13 mouse cellular contexts compared by ENCODE assay signal in the genomic region with DNA sequence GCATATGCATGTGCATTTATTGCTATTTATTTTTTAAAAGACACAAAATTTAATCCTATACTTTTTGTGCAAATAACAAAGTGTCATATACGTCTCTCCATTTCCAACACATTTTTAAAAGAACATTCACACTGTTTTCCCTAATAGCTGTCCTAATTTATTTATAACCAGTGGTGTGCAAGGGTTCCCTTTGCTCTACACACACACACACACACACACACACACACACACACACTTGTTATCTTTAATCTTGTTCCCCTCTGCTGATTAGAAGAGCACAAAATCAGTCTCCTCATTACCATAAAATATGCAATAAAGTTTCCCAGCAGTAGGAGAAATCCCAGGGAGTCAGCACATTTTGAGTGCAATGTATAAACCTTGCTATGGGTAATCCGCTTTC. TPM values are rescaled to one million over a fixed set of nuclear protein-coding genes. Genes with fewer than 3 reads are reported as not detected.
DNase-seq lines count a peak whose midpoint lies in the region; ATAC-seq and TF ChIP-seq lines count a peak whose summit lies in the region.
"Had no signal": no experiment of that assay in that cellular context is flagged by ENCODE, and none has a peak within 500 bp of the region (broad histone marks: within the 10 kb centered on the region; RNA-seq: fewer than 3 reads in every experiment).

No protein-coding gene starts in this region.

- no peak for TF ChIP-seq POLR2A in brain, embryonic 14.5 days (IDR thresholded peaks at IDR 0.05; ENCODE audit: borderline replicate concordance, extremely low read depth, insufficient read depth, insufficient read length, poor library complexity, severe bottlenecking)

- H3K4me3 ChIP-seq in forebrain, embryonic 12.5 days (replicated peaks) = no peak overlapping the region
- no peak overlapping the region for H3K4me3 ChIP-seq in forebrain, postnatal 0 days (ENCODE audit: low read depth, low read length)
- no peak overlapping the region for H3K4me3 ChIP-seq in midbrain, embryonic 13.5 days (replicated peaks)
- no peak overlapping the region for H3K4me3 ChIP-seq in midbrain, embryonic 10.5 days
- H3K4me3 ChIP-seq in neural tube, embryonic 15.5 days (replicated peaks) = no peak overlapping the region

- DNase-seq in forebrain, postnatal 0 days = no peak
- DNase-seq in midbrain, embryonic 10.5 days (ENCODE audit: low spot score) = no peak
- DNase-seq in brain, embryonic 14.5 days (ENCODE audit: low read depth) = peak; percentile 1
- DNase-seq: gastrocnemius, postnatal 36 days had no signal

- no peaks in the 10 kb centered on the region for H3K4me1 ChIP-seq in forebrain, embryonic 12.5 days
- no peaks in the 10 kb centered on the region for H3K4me1 ChIP-seq in forebrain, postnatal 0 days (ENCODE audit: insufficient read depth)
- no peaks in the 10 kb centered on the region for H3K4me1 ChIP-seq in midbrain, embryonic 13.5 days (replicated peaks)
- H3K4me1 ChIP-seq in midbrain, embryonic 10.5 days = peaks cover 5% of the 10 kb centered on the region; the same call in 1 of the 2 replicates
- no peaks in the 10 kb centered on the region for H3K4me1 ChIP-seq in neural tube, embryonic 15.5 days
- H3K4me1 ChIP-seq: embryonic facial prominence, embryonic 12.5 days; heart, embryonic 13.5 days; hindbrain, embryonic 12.5 days had no signal

- no peaks in the 10 kb centered on the region for H3K9me3 ChIP-seq in forebrain, embryonic 12.5 days
- H3K9me3 ChIP-seq in forebrain, postnatal 0 days (ENCODE audit: low read length) = no peaks in the 10 kb centered on the region
- no peaks in the 10 kb centered on the region for H3K9me3 ChIP-seq in midbrain, embryonic 13.5 days
- no peaks in the 10 kb centered on the region for H3K9me3 ChIP-seq in midbrain, embryonic 10.5 days (replicated peaks)
- H3K9me3 ChIP-seq in neural tube, embryonic 15.5 days (replicated peaks) = no peaks in the 10 kb centered on the region
- H3K9me3 ChIP-seq: embryonic facial prominence, embryonic 12.5 days; G1E; heart, embryonic 13.5 days; hindbrain, embryonic 12.5 days had no signal

- no peak overlapping the region for H3K27ac ChIP-seq in forebrain, embryonic 12.5 days
- H3K27ac ChIP-seq in forebrain, postnatal 0 days (ENCODE audit: low read depth, low read length) = no peak overlapping the region
- H3K27ac ChIP-seq in midbrain, embryonic 13.5 days = no peak overlapping the region
- no peak overlapping the region for H3K27ac ChIP-seq in midbrain, embryonic 10.5 days (replicated peaks)
- H3K27ac ChIP-seq in neural tube, embryonic 15.5 days (replicated peaks) = no peak overlapping the region
- H3K27ac ChIP-seq: heart, embryonic 13.5 days had no signal

- peaks cover 2% of the 10 kb centered on the region; the same call in 1 of the 2 replicates for H3K36me3 ChIP-seq in forebrain, embryonic 12.5 days (replicated peaks)
- no peaks in the 10 kb centered on the region for H3K36me3 ChIP-seq in forebrain, postnatal 0 days (ENCODE audit: insufficient read depth)
- H3K36me3 ChIP-seq in midbrain, embryonic 13.5 days = 0 out of 2 replicates have a peak, but pooled peaks cover 3% of the 10 kb centered on the region
- peaks cover 7% of the 10 kb centered on the region; the same call in 1 of the 2 replicates for H3K36me3 ChIP-seq in midbrain, embryonic 10.5 days
- H3K36me3 ChIP-seq in neural tube, embryonic 15.5 days = no peaks in the 10 kb centered on the region
- H3K36me3 ChIP-seq: embryonic facial prominence, embryonic 12.5 days; G1E; heart, embryonic 13.5 days; hindbrain, embryonic 12.5 days had no signal

- no peak overlapping the region for H3K4me2 ChIP-seq in forebrain, embryonic 12.5 days
- no peak overlapping the region for H3K4me2 ChIP-seq in forebrain, postnatal 0 days (ENCODE audit: low read depth)
- no peak overlapping the region for H3K4me2 ChIP-seq in midbrain, embryonic 13.5 days (replicated peaks)
- no peak overlapping the region for H3K4me2 ChIP-seq in neural tube, embryonic 15.5 days

- no peak overlapping the region for H3K9ac ChIP-seq in forebrain, embryonic 12.5 days
- no peak overlapping the region for H3K9ac ChIP-seq in forebrain, postnatal 0 days
- H3K9ac ChIP-seq in midbrain, embryonic 13.5 days (replicated peaks) = no peak overlapping the region
- H3K9ac ChIP-seq in neural tube, embryonic 15.5 days (replicated peaks) = no peak overlapping the region

- no peaks in the 10 kb centered on the region for H3K27me3 ChIP-seq in forebrain, embryonic 12.5 days
- H3K27me3 ChIP-seq in forebrain, postnatal 0 days (ENCODE audit: insufficient read depth, low read length) = no peaks in the 10 kb centered on the region
- H3K27me3 ChIP-seq in midbrain, embryonic 13.5 days = no peaks in the 10 kb centered on the region
- no peaks in the 10 kb centered on the region for H3K27me3 ChIP-seq in midbrain, embryonic 10.5 days (ENCODE audit: low read depth, poor library complexity, severe bottlenecking)
- no peaks in the 10 kb centered on the region for H3K27me3 ChIP-seq in neural tube, embryonic 15.5 days (replicated peaks)
- H3K27me3 ChIP-seq: embryonic facial prominence, embryonic 12.5 days; hindbrain, embryonic 12.5 days had no signal

- TF ChIP-seq CTCF in forebrain, postnatal 0 days (IDR thresholded peaks at IDR 0.05; ENCODE audit: low read depth) = no peak
- TF ChIP-seq CTCF in brain, embryonic 14.5 days (IDR thresholded peaks at IDR 0.05; ENCODE audit: borderline replicate concordance, extremely low read depth, insufficient read depth, insufficient read length) = no peak

- 0 out of 2 replicates have a peak, but pooled peaks have one; percentile 44 for ATAC-seq in forebrain, embryonic 12.5 days (ENCODE audit: low FRiP score)
- no peak for ATAC-seq in forebrain, postnatal 0 days
- ATAC-seq in midbrain, embryonic 13.5 days = peak; percentile 54
- ATAC-seq in neural tube, embryonic 15.5 days (ENCODE audit: low FRiP score) = 0 out of 2 replicates have a peak, but pooled peaks have one; percentile 29
- ATAC-seq in megakaryocyte, adult 5-6 weeks (ENCODE audit: poor library complexity, severe bottlenecking) = no peak

- WGBS in forebrain, embryonic 12.5 days = 81% methylated on average over 2 of the region's 2 CpGs
- WGBS in forebrain, postnatal 0 days = 73% methylated on average over 2 of the region's 2 CpGs
- 81% methylated on average over 2 of the region's 2 CpGs for WGBS in midbrain, embryonic 13.5 days
- WGBS in midbrain, embryonic 10.5 days = 84% methylated on average over 2 of the region's 2 CpGs
- 80% methylated on average over 2 of the region's 2 CpGs for WGBS in neural tube, embryonic 15.5 days

RNA-seq across cellular contexts. Expression of a gene that starts 0.5 kb away (rescaled TPM):
- polyA plus RNA-seq in forebrain, embryonic 12.5 days (2016; fragmentation: Nextera tagmentation; extraction: Ambion mirVana) = 21.1 and 21.2 TPM in 2 replicates
- total RNA-seq in forebrain, postnatal 0 days (2014; rRNA removed) = 40.9 and 44.7 TPM in 2 replicates
- polyA plus RNA-seq in forebrain, postnatal 0 days (2015; fragmentation: Nextera tagmentation; extraction: Ambion mirVana) = 20.4 and 23.8 TPM in 2 replicates
- 27.4 and 27.7 TPM in 2 replicates for polyA plus RNA-seq in midbrain, embryonic 13.5 days (2015; fragmentation: Nextera tagmentation; extraction: Ambion mirVana)
- 10.2 and 14.0 TPM in 2 replicates for polyA plus RNA-seq in midbrain, embryonic 10.5 days (2016; fragmentation: Nextera tagmentation; extraction: Ambion mirVana)
- polyA plus RNA-seq in brain, embryonic 14.5 days (2012; rRNA removed) = 15.6 and 18.3 TPM in 2 replicates
- polyA plus RNA-seq in neural tube, embryonic 15.5 days (2015; fragmentation: Nextera tagmentation; extraction: Ambion mirVana) = 23.5 and 27.4 TPM in 2 replicates
- total RNA-seq in megakaryocyte, adult 5-6 weeks (2015) = not detected in 2 replicates
- not detected in 2 replicates for total RNA-seq in megakaryocyte, adult 5-6 weeks (2017)
- total RNA-seq: common myeloid progenitor, adult 5-6 weeks; G1E had no signal
- polyA plus RNA-seq: G1E had no signal

Comparison
In these comparisons a context has a peak if more than half of its experiments do, and no peak if none do; other contexts are left out.
1. ATAC-seq: peak in forebrain, embryonic 12.5 days (single experiment), midbrain, embryonic 13.5 days (single experiment) and neural tube, embryonic 15.5 days (single experiment); none in forebrain, postnatal 0 days (single experiment) and megakaryocyte, adult 5-6 weeks (single experiment).